Mouse (Mus musculus) kidney, adult 18-20 months (tissue): ENCODE measurements around the gene Foxn2.
A peak's percentile ranks its signal among the peaks of the same experiment; 100 is the strongest.
"Not testable (repeated sequence)": the region's sequence is repeated elsewhere in the genome, so short reads cannot be mapped to it uniquely, and the experiment has no call there.

Experiments used
- DNase-seq: peaks from one replicate; pipeline ENCODE4 v3.0.0; 2021

Gene Foxn2

GRCm38 (mm10) chr17:88442661-88443060 lies 2.1 kb downstream of the Foxn2 start:
- no peak for DNase-seq

GRCm38 (mm10) chr17:88443186-88443585 lies 2.7 kb downstream of the Foxn2 start:
- DNase-seq = no peak

- DNase-seq = no peak
Measured at GRCm38 (mm10) chr17:88458079-88458478, 17.6 kb downstream of the Foxn2 start.

- DNase-seq = no peak
Measured at GRCm38 (mm10) chr17:88459516-88459915, 19.0 kb downstream of the Foxn2 start.

GRCm38 (mm10) chr17:88459916-88460901 lies 19.7 kb downstream of the Foxn2 start:
- DNase-seq = no peak

- peak; percentile 77 for DNase-seq
Measured at GRCm38 (mm10) chr17:88462658-88463057, 22.1 kb downstream of the Foxn2 start.

- DNase-seq = no peak
Measured at GRCm38 (mm10) chr17:88466591-88466990, 26.1 kb downstream of the Foxn2 start.

GRCm38 (mm10) chr17:88467696-88468095 lies 27.2 kb downstream of the Foxn2 start:
- no peak for DNase-seq

- not testable (repeated sequence) for DNase-seq
Measured at GRCm38 (mm10) chr17:88468655-88469398, 28.3 kb downstream of the Foxn2 start.

- DNase-seq = no peak
Measured at GRCm38 (mm10) chr17:88473766-88474165, 33.3 kb downstream of the Foxn2 start.

- no peak for DNase-seq
Measured at GRCm38 (mm10) chr17:88477165-88477564, 36.7 kb downstream of the Foxn2 start.

- DNase-seq = no peak
Measured at GRCm38 (mm10) chr17:88477699-88478098, 37.2 kb downstream of the Foxn2 start.

- DNase-seq = no peak
Measured at GRCm38 (mm10) chr17:88479040-88479439, 38.5 kb downstream of the Foxn2 start.

GRCm38 (mm10) chr17:88480369-88480768 lies 39.9 kb downstream of the Foxn2 start:
- no peak for DNase-seq

- DNase-seq = no peak
Measured at GRCm38 (mm10) chr17:88481062-88481461, 40.6 kb downstream of the Foxn2 start.

GRCm38 (mm10) chr17:88481587-88481986 lies 41.1 kb downstream of the Foxn2 start:
- DNase-seq = no peak

- no peak for DNase-seq
Measured at GRCm38 (mm10) chr17:88484539-88484938, 44.0 kb downstream of the Foxn2 start.

GRCm38 (mm10) chr17:88484951-88485350 lies 44.4 kb downstream of the Foxn2 start:
- no peak for DNase-seq

- no peak for DNase-seq
Measured at GRCm38 (mm10) chr17:88490546-88490945, 50.0 kb downstream of the Foxn2 start.

GRCm38 (mm10) chr17:88491366-88492106 lies 51.0 kb downstream of the Foxn2 start:
- DNase-seq = no peak

- DNase-seq = no peak
Measured at GRCm38 (mm10) chr17:88492107-88492460, 51.6 kb downstream of the Foxn2 start.

- DNase-seq = no peak
Measured at GRCm38 (mm10) chr17:88493551-88493950, 53.0 kb downstream of the Foxn2 start.

GRCm38 (mm10) chr17:88494121-88494771 lies 53.7 kb downstream of the Foxn2 start:
- no peak for DNase-seq
